Mouse (Mus musculus): ENCODE results near the gene Gdf1. TPM values are rescaled to one million over a fixed set of nuclear protein-coding genes. Genes with fewer than 3 reads are reported as not detected.
A peak's percentile ranks its signal among the peaks of the same experiment; 100 is the strongest.

Gdf1 gene
- polyA plus RNA-seq, 1 experiment from 2014 or later: 9.5 TPM

DNA sequence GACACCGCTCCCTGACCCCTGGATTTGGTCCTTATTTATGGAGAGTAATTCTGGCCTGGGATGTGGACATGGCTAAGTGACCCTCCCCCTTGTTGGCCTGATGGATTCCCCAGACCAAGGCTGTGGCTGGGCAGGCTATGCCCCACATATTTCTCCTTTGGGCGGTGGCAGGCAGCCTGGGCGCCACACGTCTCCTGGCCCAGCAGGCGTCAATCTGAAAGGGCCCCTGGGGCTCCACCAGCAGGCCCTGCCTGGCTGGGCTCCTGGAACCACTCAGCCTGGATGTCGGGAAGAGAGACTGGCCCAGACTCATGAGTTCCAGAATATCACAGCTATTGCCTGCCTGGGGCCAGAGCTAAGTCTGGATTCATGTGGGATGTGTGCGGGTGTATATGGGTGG, 40.9 kb downstream of the Gdf1 start:
- no peak for ATAC-seq
- H3K9me3 ChIP-seq (ENCODE audit: control insufficient read depth, low read length): peaks cover 3% of the 10 kb centered on the region; the same call in 1 of the 2 replicates
- peaks cover 40% of the 10 kb centered on the region for H3K27me3 ChIP-seq (replicated peaks; ENCODE audit: control insufficient read depth, insufficient read depth, low read length)
- peaks cover 14% of the 10 kb centered on the region; the same call in 1 of the 2 replicates for H3K4me1 ChIP-seq (ENCODE audit: control insufficient read depth, insufficient read depth, low read depth, low read length)
- no peak overlapping the region for H3K4me3 ChIP-seq (ENCODE audit: low read length)
- WGBS: 67% methylated on average over 7 of the region's 7 CpGs
- H3K9ac ChIP-seq (ENCODE audit: low read depth, low read length): no peak overlapping the region
- H3K36me3 ChIP-seq (ENCODE audit: control insufficient read depth, insufficient read depth, low read length): no peaks in the 10 kb centered on the region
- no peak overlapping the region for H3K4me2 ChIP-seq (ENCODE audit: low read length)
- H3K27ac ChIP-seq (ENCODE audit: low read depth, low read length): no peak overlapping the region

GRCm38 (mm10) chr8:70371951-70372350, 42.3 kb downstream of the Gdf1 start:
- Histone ChIP-seq H3K9me3 (ENCODE audit: control insufficient read depth, low read length) (peaks cover 3% of the 10 kb centered on the region; the same call in 1 of the 2 replicates), H3K4me3 (ENCODE audit: low read length) (no peak overlapping the region), H3K27ac (ENCODE audit: low read depth, low read length) (no peak overlapping the region), H3K36me3 (ENCODE audit: control insufficient read depth, insufficient read depth, low read length) (no peaks in the 10 kb centered on the region), H3K27me3 (replicated peaks; ENCODE audit: control insufficient read depth, insufficient read depth, low read length) (peaks cover 54% of the 10 kb centered on the region), H3K4me2 (ENCODE audit: low read length) (no peak overlapping the region), H3K9ac (ENCODE audit: low read depth, low read length) (no peak overlapping the region), H3K4me1 (ENCODE audit: control insufficient read depth, insufficient read depth, low read depth, low read length) (peaks cover 19% of the 10 kb centered on the region; the same call in 1 of the 2 replicates)
- no peak for ATAC-seq
- WGBS: 37% methylated on average over 6 of the region's 6 CpGs

- Histone ChIP-seq H3K27me3 (replicated peaks; ENCODE audit: control insufficient read depth, insufficient read depth, low read length) (peaks cover 70% of the 10 kb centered on the region), H3K4me2 (ENCODE audit: low read length) (peak within 1 kb of the TSS; percentile 59), H3K9ac (ENCODE audit: low read depth, low read length) (peak within 1 kb of the TSS; percentile 45), H3K36me3 (ENCODE audit: control insufficient read depth, insufficient read depth, low read length) (no peaks in the 10 kb centered on the region), H3K4me3 (ENCODE audit: low read length) (peak within 1 kb of the TSS; percentile 37), H3K4me1 (ENCODE audit: control insufficient read depth, insufficient read depth, low read depth, low read length) (peaks cover 19% of the 10 kb centered on the region; the same call in 1 of the 2 replicates), H3K27ac (ENCODE audit: low read depth, low read length) (no peak within 1 kb of the TSS), H3K9me3 (ENCODE audit: control insufficient read depth, low read length) (peaks cover 3% of the 10 kb centered on the region; the same call in 1 of the 2 replicates)
- WGBS: 4% methylated on average over 47 of the region's 47 CpGs
- no peak for ATAC-seq
These were observed 44.0 kb downstream of the Gdf1 start, which contains the start of gene Comp for GRCm38 (mm10) chr8:70373397-70374317. Comp (plus strand) TSS chr8:70373558.

DNA sequence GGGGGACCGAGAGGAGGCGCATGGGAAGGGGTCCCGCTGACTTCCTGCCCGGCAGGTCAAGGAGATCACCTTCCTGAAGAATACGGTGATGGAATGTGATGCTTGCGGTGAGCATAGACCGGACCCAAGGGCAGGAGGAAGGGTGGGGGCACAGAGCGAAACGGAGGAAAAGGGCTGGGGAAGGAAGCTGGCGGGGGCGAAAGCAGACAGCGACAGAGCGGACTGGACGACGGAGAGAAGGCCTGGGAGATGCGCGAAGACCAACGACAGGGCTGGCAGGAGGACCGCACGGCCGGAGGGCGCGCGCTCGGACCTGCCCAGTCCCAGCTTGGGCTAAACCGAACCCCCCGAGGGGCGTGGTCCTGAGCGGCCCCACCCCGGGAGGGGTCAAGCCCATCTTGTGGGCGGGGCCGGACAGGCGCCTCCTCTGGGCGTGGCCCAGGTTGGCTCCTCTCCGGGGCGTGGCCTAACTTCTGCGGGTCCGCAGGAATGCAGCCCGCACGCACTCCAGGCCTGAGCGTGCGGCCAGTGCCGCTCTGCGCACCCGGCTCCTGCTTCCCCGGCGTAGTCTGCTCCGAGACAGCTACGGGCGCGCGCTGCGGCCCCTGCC, 44.8 kb downstream of the Gdf1 start:
- H3K4me3 ChIP-seq (ENCODE audit: low read length): peak overlapping the region; percentile 37
- H3K9ac ChIP-seq (ENCODE audit: low read depth, low read length): peak overlapping the region; percentile 45; the same call in 1 of the 2 replicates
- no peak overlapping the region for H3K27ac ChIP-seq (ENCODE audit: low read depth, low read length)
- H3K4me1 ChIP-seq (ENCODE audit: control insufficient read depth, insufficient read depth, low read depth, low read length): peaks cover 19% of the 10 kb centered on the region; the same call in 1 of the 2 replicates
- WGBS: under 1% methylated on average over 38 of the region's 53 CpGs
- ATAC-seq: peak; percentile 50
- H3K27me3 ChIP-seq (replicated peaks; ENCODE audit: control insufficient read depth, insufficient read depth, low read length): peaks cover 76% of the 10 kb centered on the region
- H3K36me3 ChIP-seq (ENCODE audit: control insufficient read depth, insufficient read depth, low read length): peaks cover 1% of the 10 kb centered on the region; the same call in 1 of the 2 replicates
- H3K9me3 ChIP-seq (ENCODE audit: control insufficient read depth, low read length): peaks cover 3% of the 10 kb centered on the region; the same call in 1 of the 2 replicates
- H3K4me2 ChIP-seq (ENCODE audit: low read length): peak overlapping the region; percentile 59

GRCm38 (mm10) chr8:70375212-70375859, 45.7 kb downstream of the Gdf1 start:
- Histone ChIP-seq H3K27me3 (replicated peaks; ENCODE audit: control insufficient read depth, insufficient read depth, low read length) (peaks cover 78% of the 10 kb centered on the region), H3K27ac (ENCODE audit: low read depth, low read length) (no peak overlapping the region), H3K4me1 (ENCODE audit: control insufficient read depth, insufficient read depth, low read depth, low read length) (peaks cover 19% of the 10 kb centered on the region; the same call in 1 of the 2 replicates), H3K4me2 (ENCODE audit: low read length) (no peak overlapping the region), H3K9me3 (ENCODE audit: control insufficient read depth, low read length) (peaks cover 3% of the 10 kb centered on the region; the same call in 1 of the 2 replicates), H3K4me3 (ENCODE audit: low read length) (no peak overlapping the region; the same call in 1 of the 2 replicates), H3K36me3 (ENCODE audit: control insufficient read depth, insufficient read depth, low read length) (peaks cover 2% of the 10 kb centered on the region; the same call in 1 of the 2 replicates), H3K9ac (ENCODE audit: low read depth, low read length) (no peak overlapping the region)
- 7% methylated on average over 35 of the region's 35 CpGs for WGBS
- no peak for ATAC-seq

GRCm38 (mm10) chr8:70376275-70376741, 46.7 kb downstream of the Gdf1 start:
- Histone ChIP-seq H3K9me3 (ENCODE audit: control insufficient read depth, low read length) (peaks cover 3% of the 10 kb centered on the region; the same call in 1 of the 2 replicates), H3K4me2 (ENCODE audit: low read length) (no peak overlapping the region; the same call in 1 of the 2 replicates), H3K4me3 (ENCODE audit: low read length) (peak overlapping the region; percentile 6; the same call in 1 of the 2 replicates), H3K27ac (ENCODE audit: low read depth, low read length) (no peak overlapping the region), H3K4me1 (ENCODE audit: control insufficient read depth, insufficient read depth, low read depth, low read length) (peaks cover 19% of the 10 kb centered on the region; the same call in 1 of the 2 replicates), H3K27me3 (replicated peaks; ENCODE audit: control insufficient read depth, insufficient read depth, low read length) (peaks cover 78% of the 10 kb centered on the region), H3K9ac (ENCODE audit: low read depth, low read length) (peak overlapping the region; percentile 8), H3K36me3 (ENCODE audit: control insufficient read depth, insufficient read depth, low read length) (peaks cover 2% of the 10 kb centered on the region; the same call in 1 of the 2 replicates)
- 8% methylated on average over 36 of the region's 37 CpGs for WGBS
- no peak for ATAC-seq

- H3K9ac ChIP-seq (ENCODE audit: low read depth, low read length): no peak overlapping the region
- H3K36me3 ChIP-seq (ENCODE audit: control insufficient read depth, insufficient read depth, low read length): peaks cover 2% of the 10 kb centered on the region; the same call in 1 of the 2 replicates
- WGBS: 10% methylated on average over 15 of the region's 15 CpGs
- ATAC-seq: no peak
- H3K4me1 ChIP-seq (ENCODE audit: control insufficient read depth, insufficient read depth, low read depth, low read length): peaks cover 19% of the 10 kb centered on the region; the same call in 1 of the 2 replicates
- peaks cover 3% of the 10 kb centered on the region; the same call in 1 of the 2 replicates for H3K9me3 ChIP-seq (ENCODE audit: control insufficient read depth, low read length)
- H3K27me3 ChIP-seq (replicated peaks; ENCODE audit: control insufficient read depth, insufficient read depth, low read length): peaks cover 72% of the 10 kb centered on the region
- H3K27ac ChIP-seq (ENCODE audit: low read depth, low read length): no peak overlapping the region
- H3K4me3 ChIP-seq (ENCODE audit: low read length): no peak overlapping the region
- H3K4me2 ChIP-seq (ENCODE audit: low read length): no peak overlapping the region
These were observed 47.4 kb downstream of the Gdf1 start for GRCm38 (mm10) chr8:70377049-70377448.

GRCm38 (mm10) chr8:70380069-70380468, 50.5 kb downstream of the Gdf1 start:
- no peak for ATAC-seq
- H3K27ac ChIP-seq (ENCODE audit: low read depth, low read length): no peak overlapping the region
- peaks cover 42% of the 10 kb centered on the region for H3K27me3 ChIP-seq (replicated peaks; ENCODE audit: control insufficient read depth, insufficient read depth, low read length)
- no peaks in the 10 kb centered on the region for H3K9me3 ChIP-seq (ENCODE audit: control insufficient read depth, low read length)
- no peak overlapping the region for H3K4me2 ChIP-seq (ENCODE audit: low read length)
- H3K36me3 ChIP-seq (ENCODE audit: control insufficient read depth, insufficient read depth, low read length): peaks cover 9% of the 10 kb centered on the region
- 88% methylated on average over 12 of the region's 12 CpGs for WGBS
- H3K9ac ChIP-seq (ENCODE audit: low read depth, low read length): no peak overlapping the region
- H3K4me3 ChIP-seq (ENCODE audit: low read length): no peak overlapping the region
- peaks cover 5% of the 10 kb centered on the region; the same call in 1 of the 2 replicates for H3K4me1 ChIP-seq (ENCODE audit: control insufficient read depth, insufficient read depth, low read depth, low read length)
